Mouse (Mus musculus) testis, postnatal 10 days (tissue): ENCODE data around the gene Tox3.

Source experiments
- DNase-seq: peaks from one replicate; pipeline ENCODE4 v3.0.0; 2021; ENCODE audit warnings: low spot score

The Tox3 gene

GRCm38 (mm10) chr8:90348178-90348925 lies at the start of gene Tox3:
Gene Tox3, minus strand, starts transcription at chr8:90348343.
- DNase-seq, result peak; percentile 54

- DNase-seq, result no peak
Observed at GRCm38 (mm10) chr8:90392643-90393042, 44.5 kb upstream of the Tox3 start.

- DNase-seq, result no peak
Observed at GRCm38 (mm10) chr8:90391483-90392074, 43.4 kb upstream of the Tox3 start.

GRCm38 (mm10) chr8:90390827-90391226 lies 42.7 kb upstream of the Tox3 start:
- no peak for DNase-seq

GRCm38 (mm10) chr8:90379064-90379463 lies 30.9 kb upstream of the Tox3 start:
- DNase-seq, result no peak

- no peak for DNase-seq
Observed at GRCm38 (mm10) chr8:90378036-90378435, 29.9 kb upstream of the Tox3 start.

- DNase-seq, result no peak
Observed at GRCm38 (mm10) chr8:90371611-90372222, 23.6 kb upstream of the Tox3 start.

GRCm38 (mm10) chr8:90369876-90370275 lies 21.7 kb upstream of the Tox3 start:
- DNase-seq, result no peak

- no peak for DNase-seq
Observed at GRCm38 (mm10) chr8:90356729-90357128, 8.6 kb upstream of the Tox3 start.

- DNase-seq, result no peak
Observed at GRCm38 (mm10) chr8:90354782-90355181, 6.6 kb upstream of the Tox3 start.

- no peak for DNase-seq
Observed at GRCm38 (mm10) chr8:90353960-90354540, 5.9 kb upstream of the Tox3 start.

- no peak for DNase-seq
Observed at GRCm38 (mm10) chr8:90353499-90353898, 5.4 kb upstream of the Tox3 start.

GRCm38 (mm10) chr8:90352991-90353390 lies 4.8 kb upstream of the Tox3 start:
- DNase-seq, result no peak

GRCm38 (mm10) chr8:90349709-90350562 lies 1.8 kb upstream of the Tox3 start:
- no peak for DNase-seq

GRCm38 (mm10) chr8:90348926-90349683 lies 962 bp upstream of the Tox3 start:
- DNase-seq, result no peak

- peak; percentile 43 for DNase-seq
Observed at GRCm38 (mm10) chr8:90347581-90348177, 464 bp downstream of the Tox3 start.

- DNase-seq, result no peak
Observed at GRCm38 (mm10) chr8:90346880-90347535, 1.1 kb downstream of the Tox3 start.

GRCm38 (mm10) chr8:90346138-90346879 lies 1.8 kb downstream of the Tox3 start:
- DNase-seq, result no peak
